Mouse (Mus musculus): ENCODE measurements around the gene Pibf1.
A peak's percentile ranks its signal among the peaks of the same experiment; 100 is the strongest.

Pibf1 gene

GRCm38 (mm10) chr14:99099267-99099966 lies at the start of gene Pibf1, which contains the start of gene Dis3:
Gene Pibf1 (plus strand): TSS chr14:99099424.
Gene Dis3 (minus strand): TSS chr14:99099770.
- peak; percentile 98 for DNase-seq (ENCODE audit: low read depth, low spot score)

GRCm38 (mm10) chr14:99058959-99059586 lies 40.2 kb upstream of the Pibf1 start:
- no peak for DNase-seq (ENCODE audit: low read depth, low spot score)

- no peak for DNase-seq (ENCODE audit: low read depth, low spot score)
Observed at GRCm38 (mm10) chr14:99060616-99061015, 38.6 kb upstream of the Pibf1 start.

GRCm38 (mm10) chr14:99063091-99063490 lies 36.1 kb upstream of the Pibf1 start:
- DNase-seq (ENCODE audit: low read depth, low spot score): no peak

- no peak for DNase-seq (ENCODE audit: low read depth, low spot score)
Observed at GRCm38 (mm10) chr14:99071146-99071545, 28.1 kb upstream of the Pibf1 start.

- no peak for DNase-seq (ENCODE audit: low read depth, low spot score)
Observed at GRCm38 (mm10) chr14:99088947-99089346, 10.3 kb upstream of the Pibf1 start.

- DNase-seq (ENCODE audit: low read depth, low spot score): no peak
Observed at GRCm38 (mm10) chr14:99099967-99100587, 853 bp downstream of the Pibf1 start.

- DNase-seq (ENCODE audit: low read depth, low spot score): no peak
Observed at GRCm38 (mm10) chr14:99103050-99103449, 3.8 kb downstream of the Pibf1 start.

GRCm38 (mm10) chr14:99104542-99105123 lies 5.4 kb downstream of the Pibf1 start:
- DNase-seq (ENCODE audit: low read depth, low spot score): no peak

GRCm38 (mm10) chr14:99106671-99107070 lies 7.4 kb downstream of the Pibf1 start:
- DNase-seq (ENCODE audit: low read depth, low spot score): no peak

GRCm38 (mm10) chr14:99107631-99108187 lies 8.5 kb downstream of the Pibf1 start:
- DNase-seq (ENCODE audit: low read depth, low spot score): no peak

- DNase-seq (ENCODE audit: low read depth, low spot score): no peak
Observed at GRCm38 (mm10) chr14:99108762-99109161, 9.5 kb downstream of the Pibf1 start.

GRCm38 (mm10) chr14:99117576-99117975 lies 18.4 kb downstream of the Pibf1 start:
- DNase-seq (ENCODE audit: low read depth, low spot score): no peak

- DNase-seq (ENCODE audit: low read depth, low spot score): no peak
Observed at GRCm38 (mm10) chr14:99121584-99122339, 22.5 kb downstream of the Pibf1 start.

GRCm38 (mm10) chr14:99124076-99124475 lies 24.9 kb downstream of the Pibf1 start:
- DNase-seq (ENCODE audit: low read depth, low spot score): no peak

GRCm38 (mm10) chr14:99126713-99127112 lies 27.5 kb downstream of the Pibf1 start:
- DNase-seq (ENCODE audit: low read depth, low spot score): no peak

GRCm38 (mm10) chr14:99127509-99127908 lies 28.3 kb downstream of the Pibf1 start:
- no peak for DNase-seq (ENCODE audit: low read depth, low spot score)

GRCm38 (mm10) chr14:99129050-99129449 lies 29.8 kb downstream of the Pibf1 start:
- no peak for DNase-seq (ENCODE audit: low read depth, low spot score)

GRCm38 (mm10) chr14:99134048-99134447 lies 34.8 kb downstream of the Pibf1 start:
- DNase-seq (ENCODE audit: low read depth, low spot score): no peak

- no peak for DNase-seq (ENCODE audit: low read depth, low spot score)
Observed at GRCm38 (mm10) chr14:99135761-99136160, 36.5 kb downstream of the Pibf1 start.

GRCm38 (mm10) chr14:99136297-99136696 lies 37.1 kb downstream of the Pibf1 start:
- no peak for DNase-seq (ENCODE audit: low read depth, low spot score)
